Mouse (Mus musculus) olfactory bulb, adult 2 months (tissue): ENCODE results near the gene Snph. TPM values are rescaled to one million over a fixed set of nuclear protein-coding genes. Genes with fewer than 3 reads are reported as not detected.

Experiments
- H3K27ac ChIP-seq: fragments of 200-500 bp; 2 replicates; pipeline ENCODE4 v1.5.1; 2012; ENCODE audit warnings: low read depth, low read length; ENCODE audit not compliant: insufficient read depth
- H3K4me1 ChIP-seq: fragments of 200-500 bp; 2 replicates; pipeline ENCODE4 v1.6.1; 2012; ENCODE audit warnings: low read length; ENCODE audit not compliant: control insufficient read depth, insufficient read depth
- H3K4me3 ChIP-seq: fragments of 200-500 bp; 2 replicates; pipeline ENCODE4 v1.5.1; 2012; ENCODE audit warnings: mild to moderate bottlenecking, low read depth, low read length, moderate library complexity; ENCODE audit not compliant: insufficient read depth
- CTCF ChIP-seq: fragments of 200-500 bp; IDR thresholded peaks from 2 replicates; pipeline ENCODE4 v1.5.1; 2012; ENCODE audit warnings: low read depth, mild to moderate bottlenecking, low read length, moderate library complexity; ENCODE audit not compliant: insufficient read depth
- POLR2A ChIP-seq: fragments of 200-500 bp; IDR thresholded peaks from 2 replicates; pipeline ENCODE4 v1.6.1; 2012; ENCODE audit warnings: mild to moderate bottlenecking, low read depth, low read length, moderate library complexity; ENCODE audit not compliant: insufficient read depth
- WGBS: fragments of 180-500 bp; shearing (Covaris S2); methylation state at CpG from one replicate; pipeline ENCODE4 v1.1.7; 2018; 5-methylcytosine and 5-hydroxymethylcytosine counted together
- polyA plus RNA-seq: library from polyadenylated mRNA; stranded (reverse); fragments of >200 nt; gene quantifications from 2 replicates; pipeline ENCODE4 v1.2.4, GENCODE M21; 2012; ENCODE audit warnings: low replicate concordance; ENCODE audit not compliant: missing spikeins, insufficient read depth, insufficient read length

Snph gene
- polyA plus RNA-seq, 1 experiment: not detected

- peaks cover 5% of the 10 kb centered on the region; the same call in 1 of the 2 replicates for H3K4me1 ChIP-seq
- H3K4me3 ChIP-seq: no peak overlapping the region
- H3K27ac ChIP-seq: no peak overlapping the region
- 83% methylated on average over 4 of the region's 4 CpGs for WGBS
- TF ChIP-seq CTCF: no peak
These were observed 53.2 kb downstream of the Snph start for GRCm38 (mm10) chr2:151579183-151579582.

- TF ChIP-seq POLR2A (peak; percentile 56), CTCF (no peak)
- peak overlapping the region; percentile 95 for H3K27ac ChIP-seq
- peaks cover 18% of the 10 kb centered on the region; the same call in 1 of the 2 replicates for H3K4me1 ChIP-seq
- under 1% methylated on average over 38 of the region's 38 CpGs for WGBS
- peak overlapping the region; percentile 50 for H3K4me3 ChIP-seq
These were observed 56.5 kb downstream of the Snph start for GRCm38 (mm10) chr2:151575699-151576389.

GRCm38 (mm10) chr2:151575119-151575698 lies 57.2 kb downstream of the Snph start:
- peaks cover 18% of the 10 kb centered on the region; the same call in 1 of the 2 replicates for H3K4me1 ChIP-seq
- no peak for TF ChIP-seq POLR2A
- no peak for TF ChIP-seq CTCF
- peak overlapping the region; percentile 50 for H3K4me3 ChIP-seq
- WGBS: 16% methylated on average over 7 of the region's 7 CpGs
- H3K27ac ChIP-seq: peak overlapping the region; percentile 95

- Histone ChIP-seq H3K4me1 (peaks cover 18% of the 10 kb centered on the region; the same call in 1 of the 2 replicates), H3K27ac (peak overlapping the region; percentile 95), H3K4me3 (no peak overlapping the region)
- 22% methylated on average over 5 of the region's 5 CpGs for WGBS
- TF ChIP-seq POLR2A: no peak
- no peak for TF ChIP-seq CTCF
These were observed 57.8 kb downstream of the Snph start for GRCm38 (mm10) chr2:151574607-151575006.

- Histone ChIP-seq H3K4me3 (no peak overlapping the region), H3K27ac (peak overlapping the region; percentile 95; the same call in 1 of the 2 replicates), H3K4me1 (peaks cover 18% of the 10 kb centered on the region; the same call in 1 of the 2 replicates)
- WGBS: 35% methylated on average over 3 of the region's 3 CpGs
- TF ChIP-seq POLR2A (no peak), CTCF (no peak)
These were observed 58.7 kb downstream of the Snph start for GRCm38 (mm10) chr2:151573667-151574066.

- TF ChIP-seq CTCF (no peak), POLR2A (no peak)
- H3K4me3 ChIP-seq: no peak within 1 kb of the TSS
- peaks cover 18% of the 10 kb centered on the region; the same call in 1 of the 2 replicates for H3K4me1 ChIP-seq
- 79% methylated on average over 17 of the region's 17 CpGs for WGBS
- peak within 1 kb of the TSS; percentile 43 for H3K27ac ChIP-seq
These were observed 60.3 kb downstream of the Snph start, which contains the start of gene Sdcbp2 for GRCm38 (mm10) chr2:151571873-151572700. Gene Sdcbp2, plus strand, starts transcription at chr2:151572622.

GRCm38 (mm10) chr2:151569452-151569851 lies 62.9 kb downstream of the Snph start:
- no peak for TF ChIP-seq POLR2A
- TF ChIP-seq CTCF: no peak
- H3K4me1 ChIP-seq: peaks cover 13% of the 10 kb centered on the region; the same call in 1 of the 2 replicates
- H3K4me3 ChIP-seq: no peak overlapping the region
- 84% methylated on average over 2 of the region's 2 CpGs for WGBS
- H3K27ac ChIP-seq: no peak overlapping the region

GRCm38 (mm10) chr2:151566856-151567255 lies 65.5 kb downstream of the Snph start:
- TF ChIP-seq CTCF (no peak), POLR2A (no peak)
- no peak overlapping the region for H3K27ac ChIP-seq
- H3K4me1 ChIP-seq: no peaks in the 10 kb centered on the region; the same call in 1 of the 2 replicates
- no peak overlapping the region for H3K4me3 ChIP-seq
- WGBS: 81% methylated on average over 6 of the region's 6 CpGs
